Mouse (Mus musculus): ENCODE data around the gene Olfr661.

Gene Olfr661

GRCm38 (mm10) chr7:104686201-104686600 lies at the start of gene Olfr661:
Gene Olfr661, plus strand, starts transcription at chr7:104686501.
- DNase-seq: no peak

- DNase-seq: peak; percentile 6 to 12
Observed at GRCm38 (mm10) chr7:104646841-104647482, 39.3 kb upstream of the Olfr661 start, which contains the start of gene Olfr658. Gene Olfr658, minus strand, starts transcription at chr7:104647305.

GRCm38 (mm10) chr7:104666453-104666852 lies 19.8 kb upstream of the Olfr661 start, which contains the start of gene Olfr659:
Gene Olfr659, plus strand, starts transcription at chr7:104666753.
- no peak for DNase-seq
